Mouse (Mus musculus) megakaryocyte, embryonic 14.5 days (primary cell): ENCODE data around the gene Gm19935. TPM values are rescaled to one million over a fixed set of nuclear protein-coding genes. Genes with fewer than 3 reads are reported as not detected.

Experiments
- H3K27me3 ChIP-seq: replicated peaks from 2 replicates; pipeline ENCODE3; 2012; ENCODE audit warnings: inconsistent platforms
- H3K36me3 ChIP-seq: replicated peaks from 2 replicates; pipeline ENCODE3; 2012; ENCODE audit warnings: low read length, inconsistent platforms, mixed read lengths
- H3K4me1 ChIP-seq: 2 replicates; pipeline ENCODE4 v1.6.1; 2012; ENCODE audit warnings: inconsistent platforms
- H3K4me3 ChIP-seq: replicated peaks from 2 replicates; pipeline ENCODE3; 2012; ENCODE audit warnings: moderate library complexity, mild to moderate bottlenecking, inconsistent platforms
- H3K9me3 ChIP-seq: 2 replicates; pipeline ENCODE4 v1.6.1; 2012; ENCODE audit warnings: inconsistent platforms
- FLI1 ChIP-seq: IDR thresholded peaks from 2 replicates; pipeline ENCODE4 v1.6.1; 2012; ENCODE audit warnings: low read length, inconsistent platforms, mixed read lengths
- GATA1 ChIP-seq: IDR thresholded peaks from 3 replicates; pipeline ENCODE4 v1.6.1; 2012; ENCODE audit warnings: mixed read lengths, low read length, inconsistent platforms, borderline replicate concordance
- polyA plus RNA-seq: library from polyadenylated mRNA; stranded (reverse); fragments of >175 nt; gene quantifications from 2 replicates; pipeline ENCODE4 v1.2.3, GENCODE M21; 2012; ENCODE audit warnings: low replicate concordance; ENCODE audit not compliant: insufficient read depth

Gm19935 gene
- polyA plus RNA-seq, result not detected in 2 replicates

- TF ChIP-seq GATA1 (no peak), FLI1 (no peak)
These were observed at the start of gene Gm19935 for GRCm38 (mm10) chr8:90817293-90817692. Gm19935 (minus strand) TSS chr8:90817393.

GRCm38 (mm10) chr8:90862038-90862437 lies 44.8 kb upstream of the Gm19935 start:
- Histone ChIP-seq H3K27me3 (peaks cover 8% of the 10 kb centered on the region), H3K4me1 (peaks cover 9% of the 10 kb centered on the region; the same call in 1 of the 2 replicates), H3K9me3 (no peaks in the 10 kb centered on the region), H3K4me3 (no peak overlapping the region), H3K36me3 (no peaks in the 10 kb centered on the region)
- TF ChIP-seq FLI1, result no peak
- TF ChIP-seq GATA1, result no peak

More at GRCm38 (mm10) chr8:90817293-90817692, at the start of gene Gm19935:
- H3K4me3 ChIP-seq, result no peak within 1 kb of the TSS
- peaks cover 24% of the 10 kb centered on the region for H3K4me1 ChIP-seq
- H3K27me3 ChIP-seq, result peaks cover 7% of the 10 kb centered on the region
- no peaks in the 10 kb centered on the region for H3K9me3 ChIP-seq
- H3K36me3 ChIP-seq, result no peaks in the 10 kb centered on the region

- no peak for TF ChIP-seq GATA1
- TF ChIP-seq FLI1, result no peak
These were observed 44.2 kb upstream of the Gm19935 start for GRCm38 (mm10) chr8:90861266-90861944.

GRCm38 (mm10) chr8:90858071-90858470 lies 40.9 kb upstream of the Gm19935 start:
- TF ChIP-seq FLI1 (no peak), GATA1 (no peak)
- Histone ChIP-seq H3K4me1 (peaks cover 17% of the 10 kb centered on the region), H3K36me3 (no peaks in the 10 kb centered on the region), H3K27me3 (peaks cover 8% of the 10 kb centered on the region), H3K9me3 (no peaks in the 10 kb centered on the region), H3K4me3 (no peak overlapping the region)

More at GRCm38 (mm10) chr8:90861266-90861944, 44.2 kb upstream of the Gm19935 start:
- no peaks in the 10 kb centered on the region for H3K36me3 ChIP-seq
- peaks cover 8% of the 10 kb centered on the region for H3K27me3 ChIP-seq
- H3K4me1 ChIP-seq, result peaks cover 9% of the 10 kb centered on the region; the same call in 1 of the 2 replicates
- H3K9me3 ChIP-seq, result no peaks in the 10 kb centered on the region
- no peak overlapping the region for H3K4me3 ChIP-seq

GRCm38 (mm10) chr8:90856952-90857351 lies 39.8 kb upstream of the Gm19935 start:
- Histone ChIP-seq H3K4me3 (no peak overlapping the region), H3K27me3 (peaks cover 8% of the 10 kb centered on the region), H3K4me1 (peaks cover 17% of the 10 kb centered on the region), H3K9me3 (no peaks in the 10 kb centered on the region), H3K36me3 (no peaks in the 10 kb centered on the region)
- TF ChIP-seq FLI1, result no peak

- no peaks in the 10 kb centered on the region for H3K36me3 ChIP-seq
These were observed 39.0 kb upstream of the Gm19935 start for GRCm38 (mm10) chr8:90856171-90856570.

GRCm38 (mm10) chr8:90854671-90855161 lies 37.5 kb upstream of the Gm19935 start:
- TF ChIP-seq FLI1 (no peak), GATA1 (no peak)
- no peaks in the 10 kb centered on the region for H3K9me3 ChIP-seq
- H3K4me3 ChIP-seq, result peak overlapping the region; percentile 14
- H3K4me1 ChIP-seq, result peaks cover 14% of the 10 kb centered on the region
- H3K27me3 ChIP-seq, result peaks cover 4% of the 10 kb centered on the region
- no peaks in the 10 kb centered on the region for H3K36me3 ChIP-seq

More at GRCm38 (mm10) chr8:90856171-90856570, 39.0 kb upstream of the Gm19935 start:
- Histone ChIP-seq H3K9me3 (no peaks in the 10 kb centered on the region), H3K4me3 (no peak overlapping the region), H3K4me1 (peaks cover 14% of the 10 kb centered on the region), H3K27me3 (peaks cover 6% of the 10 kb centered on the region)
- TF ChIP-seq GATA1 (no peak), FLI1 (no peak)

GRCm38 (mm10) chr8:90853971-90854670 lies 36.9 kb upstream of the Gm19935 start:
- Histone ChIP-seq H3K9me3 (no peaks in the 10 kb centered on the region), H3K4me1 (peaks cover 8% of the 10 kb centered on the region)

GRCm38 (mm10) chr8:90851544-90851943 lies 34.4 kb upstream of the Gm19935 start:
- Histone ChIP-seq H3K4me1 (peaks cover 8% of the 10 kb centered on the region), H3K9me3 (no peaks in the 10 kb centered on the region), H3K27me3 (peaks cover 2% of the 10 kb centered on the region), H3K36me3 (no peaks in the 10 kb centered on the region), H3K4me3 (no peak overlapping the region)
- TF ChIP-seq FLI1 (no peak), GATA1 (no peak)

More at GRCm38 (mm10) chr8:90853971-90854670, 36.9 kb upstream of the Gm19935 start:
- H3K36me3 ChIP-seq, result no peaks in the 10 kb centered on the region
- TF ChIP-seq FLI1 (no peak), GATA1 (no peak)
- H3K27me3 ChIP-seq, result no peaks in the 10 kb centered on the region
- H3K4me3 ChIP-seq, result no peak overlapping the region

- Histone ChIP-seq H3K4me1 (peaks cover 2% of the 10 kb centered on the region), H3K9me3 (no peaks in the 10 kb centered on the region), H3K27me3 (peaks cover 2% of the 10 kb centered on the region), H3K4me3 (no peak overlapping the region), H3K36me3 (no peaks in the 10 kb centered on the region)
- TF ChIP-seq FLI1, result no peak
- no peak for TF ChIP-seq GATA1
These were observed 32.4 kb upstream of the Gm19935 start for GRCm38 (mm10) chr8:90849462-90850050.
